Mouse (Mus musculus): Measurements from ENCODE around the gene Fcho2. TPM values are rescaled to one million over a fixed set of nuclear protein-coding genes. Genes with fewer than 3 reads are reported as not detected.

The Fcho2 gene
- polyA plus RNA-seq, 1 experiment: 157 TPM

DNA sequence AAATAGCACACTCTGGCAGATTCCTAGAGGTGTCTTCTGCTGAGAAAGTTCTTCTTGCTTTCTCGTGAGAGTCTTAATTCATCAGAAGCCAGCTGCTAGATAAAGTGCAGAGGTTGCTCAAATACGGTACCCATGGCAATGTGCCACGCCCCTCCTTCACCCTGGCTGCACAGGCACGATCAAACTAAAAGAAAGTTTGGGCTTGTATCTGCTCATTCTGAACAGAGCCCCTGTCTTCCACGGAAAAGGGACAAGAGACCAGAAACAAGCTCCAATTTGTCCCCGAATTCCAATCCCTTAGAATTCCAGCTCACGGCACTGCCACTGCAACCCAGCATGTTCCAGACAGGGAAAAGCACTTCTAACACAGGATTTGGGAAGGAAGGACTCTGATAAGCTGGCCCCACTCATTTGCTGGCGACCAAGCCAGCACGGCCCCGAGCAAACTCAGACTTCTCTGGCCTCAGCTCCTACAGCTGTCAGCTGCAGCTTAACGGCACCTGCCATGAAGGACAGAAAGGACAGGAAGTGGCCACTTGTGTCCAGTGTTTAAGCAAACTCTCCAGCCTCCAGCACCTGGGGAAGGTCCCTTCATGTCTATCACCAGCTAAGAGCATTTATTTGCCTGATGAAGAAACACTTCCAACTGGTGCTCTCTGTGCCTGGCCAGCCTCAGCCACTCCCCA is 125.5 kb downstream of the Fcho2 start:
- H3K4me1 ChIP-seq (ENCODE audit: control insufficient read depth, insufficient read depth, low read length): peaks cover 26% of the 10 kb centered on the region
- H3K27ac ChIP-seq (ENCODE audit: insufficient read depth, low read depth, low read length): no peak overlapping the region
- H3K4me3 ChIP-seq (ENCODE audit: insufficient read depth, low read length): no peak overlapping the region
- TF ChIP-seq POLR2A (IDR thresholded peaks at IDR 0.05; ENCODE audit: borderline replicate concordance, low read depth, low read length): no peak
- TF ChIP-seq CTCF (IDR thresholded peaks at IDR 0.05; ENCODE audit: low read depth, low read length): no peak

DNA sequence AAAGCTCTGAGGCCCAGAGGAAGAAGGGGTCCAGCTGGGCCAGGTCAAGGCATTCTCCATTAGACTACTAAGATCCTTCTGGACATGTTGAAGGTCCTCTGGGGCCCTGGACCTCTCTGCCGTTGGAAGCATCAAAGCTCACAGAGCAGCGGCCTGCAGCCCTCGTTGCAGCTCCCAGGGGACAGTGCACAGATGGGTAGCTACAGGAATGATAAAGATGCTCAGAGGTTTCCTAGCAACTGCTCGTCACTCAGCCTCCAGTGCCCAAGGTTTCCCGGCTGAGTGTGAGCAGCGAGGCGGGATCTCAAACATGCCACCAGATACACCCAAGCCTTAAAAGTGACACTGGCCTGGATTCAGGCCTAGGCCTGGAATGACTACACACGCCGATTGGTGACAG is 127.3 kb downstream of the Fcho2 start:
- Histone ChIP-seq H3K27ac (ENCODE audit: insufficient read depth, low read depth, low read length) (no peak overlapping the region), H3K4me1 (ENCODE audit: control insufficient read depth, insufficient read depth, low read length) (peaks cover 31% of the 10 kb centered on the region)
- no peak for TF ChIP-seq POLR2A (IDR thresholded peaks at IDR 0.05; ENCODE audit: borderline replicate concordance, low read depth, low read length)
- TF ChIP-seq CTCF (IDR thresholded peaks at IDR 0.05; ENCODE audit: low read depth, low read length): no peak

DNA sequence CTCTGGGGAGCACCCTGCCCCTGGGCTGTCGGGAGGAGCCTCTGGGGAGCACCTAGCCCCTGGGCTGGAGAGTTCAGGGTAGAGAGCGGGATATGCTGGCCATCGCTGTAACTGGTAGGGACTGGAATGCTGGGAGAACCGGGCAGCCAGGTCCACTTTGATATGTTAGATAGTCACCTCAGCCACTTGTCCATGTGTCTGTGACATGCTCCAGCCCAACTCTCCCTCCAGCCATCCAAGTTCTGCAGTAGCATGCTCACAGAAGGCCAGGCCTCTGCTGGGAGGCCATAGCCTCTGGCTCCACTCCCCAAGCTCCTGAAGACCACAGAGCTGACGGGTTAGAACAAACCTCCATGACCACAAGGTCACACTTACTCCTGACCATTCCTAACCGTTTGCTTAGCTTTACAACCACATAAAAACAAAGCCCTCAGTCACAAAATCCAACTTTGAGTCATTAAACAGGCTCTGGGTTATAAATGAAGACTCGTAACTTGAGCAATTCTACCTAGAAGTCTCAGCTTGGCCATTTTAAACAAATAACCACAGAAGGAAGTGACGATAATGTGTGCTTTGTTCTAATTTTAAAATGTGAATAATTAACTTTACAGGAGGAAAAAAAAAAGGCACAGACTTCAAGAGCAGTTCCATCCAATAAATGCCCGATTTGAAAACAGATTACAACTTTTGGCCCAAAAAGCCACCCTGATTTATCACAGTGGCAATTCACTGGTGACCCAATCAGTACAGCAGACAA is 130.9 kb downstream of the Fcho2 start:
- peak overlapping the region; percentile 69 for H3K27ac ChIP-seq (ENCODE audit: insufficient read depth, low read depth, low read length)
- no peak for TF ChIP-seq CTCF (IDR thresholded peaks at IDR 0.05; ENCODE audit: low read depth, low read length)
- no peak for TF ChIP-seq POLR2A (IDR thresholded peaks at IDR 0.05; ENCODE audit: borderline replicate concordance, low read depth, low read length)
- peaks cover 15% of the 10 kb centered on the region for H3K4me1 ChIP-seq (ENCODE audit: control insufficient read depth, insufficient read depth, low read length)
- H3K4me3 ChIP-seq (ENCODE audit: insufficient read depth, low read length): no peak overlapping the region

More for the DNA sequence above, 127.3 kb downstream of the Fcho2 start:
- no peak overlapping the region for H3K4me3 ChIP-seq (ENCODE audit: insufficient read depth, low read length)

DNA sequence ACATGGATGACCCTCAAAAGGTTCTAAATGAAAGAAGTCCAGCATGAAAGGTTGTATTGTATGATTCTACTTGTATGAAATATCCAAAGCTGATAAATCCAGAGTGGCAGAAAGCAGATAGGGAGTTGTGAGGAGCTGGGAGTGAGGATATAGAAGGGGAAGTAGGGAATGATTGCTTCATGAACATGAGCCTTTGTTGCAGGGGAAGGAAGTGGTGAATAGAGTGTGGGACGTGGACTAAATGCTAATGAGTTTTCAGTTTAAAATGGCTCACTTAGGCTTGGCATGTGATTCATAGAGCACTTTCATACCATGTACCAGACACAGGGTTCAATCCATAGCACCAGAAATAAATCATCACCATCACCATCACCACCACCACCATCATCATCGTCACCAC is 131.8 kb downstream of the Fcho2 start:
- Histone ChIP-seq H3K27ac (ENCODE audit: insufficient read depth, low read depth, low read length) (peak overlapping the region; percentile 69), H3K4me1 (ENCODE audit: control insufficient read depth, insufficient read depth, low read length) (peaks cover 15% of the 10 kb centered on the region)
- TF ChIP-seq POLR2A (IDR thresholded peaks at IDR 0.05; ENCODE audit: borderline replicate concordance, low read depth, low read length) (no peak), CTCF (IDR thresholded peaks at IDR 0.05; ENCODE audit: low read depth, low read length) (no peak)

DNA sequence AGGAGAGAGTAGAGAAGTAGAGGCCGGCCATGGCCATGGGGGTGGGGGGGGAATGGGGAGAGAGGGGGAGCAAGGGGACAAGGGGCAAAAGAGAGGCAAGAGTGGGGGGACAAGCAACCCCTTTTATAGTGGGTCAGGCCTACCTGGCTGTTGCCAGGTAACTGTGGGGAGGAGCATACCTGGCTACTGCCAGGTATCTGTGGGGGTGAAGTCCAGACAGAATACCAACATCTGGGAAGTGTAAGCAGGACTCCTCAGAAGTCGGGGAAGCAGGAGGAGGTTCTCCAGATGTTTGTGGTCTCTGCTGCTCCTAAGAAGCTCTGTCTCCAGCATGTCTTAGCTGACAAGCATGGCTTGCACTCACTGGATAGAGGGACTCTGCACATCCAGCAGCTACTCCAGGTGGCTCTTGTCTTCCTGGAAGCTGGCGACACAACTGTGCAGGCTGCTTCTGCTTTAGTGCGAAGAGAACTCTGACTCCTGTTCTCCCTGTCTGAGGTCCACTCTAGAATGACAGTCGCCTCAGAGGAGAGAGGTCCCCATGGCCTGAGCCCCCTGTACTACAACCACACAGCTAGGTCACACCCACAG is 134.7 kb downstream of the Fcho2 start:
- no peak for TF ChIP-seq POLR2A (IDR thresholded peaks at IDR 0.05; ENCODE audit: borderline replicate concordance, low read depth, low read length)
- no peak for TF ChIP-seq CTCF (IDR thresholded peaks at IDR 0.05; ENCODE audit: low read depth, low read length)
- H3K27ac ChIP-seq (ENCODE audit: insufficient read depth, low read depth, low read length): no peak overlapping the region
- no peak overlapping the region for H3K4me3 ChIP-seq (ENCODE audit: insufficient read depth, low read length)
- H3K4me1 ChIP-seq (ENCODE audit: control insufficient read depth, insufficient read depth, low read length): peaks cover 15% of the 10 kb centered on the region

More for the DNA sequence above, 131.8 kb downstream of the Fcho2 start:
- H3K4me3 ChIP-seq (ENCODE audit: insufficient read depth, low read length): no peak overlapping the region

DNA sequence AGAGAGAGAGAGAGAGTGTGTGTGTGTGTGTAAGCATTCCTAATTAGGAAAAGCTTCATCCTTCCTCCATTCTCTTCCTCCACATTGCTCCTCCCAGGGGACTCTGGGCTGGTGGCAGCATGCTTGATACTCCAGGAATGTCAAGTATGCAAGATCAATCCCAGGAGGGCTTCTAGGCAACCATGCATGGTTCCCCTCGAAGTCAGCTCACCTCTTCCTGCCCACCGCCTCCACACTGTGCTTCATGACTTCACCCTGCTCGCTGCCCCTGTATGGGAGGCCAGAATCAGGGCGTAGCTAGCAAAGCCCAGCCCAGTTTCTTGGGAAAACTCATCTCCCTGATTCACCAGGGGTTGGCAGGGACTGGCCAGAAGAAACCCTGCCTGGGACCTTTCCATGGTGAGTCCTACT is 135.6 kb downstream of the Fcho2 start:
- TF ChIP-seq POLR2A (IDR thresholded peaks at IDR 0.05; ENCODE audit: borderline replicate concordance, low read depth, low read length): no peak
- TF ChIP-seq CTCF (IDR thresholded peaks at IDR 0.05; ENCODE audit: low read depth, low read length): no peak
- Histone ChIP-seq H3K27ac (ENCODE audit: insufficient read depth, low read depth, low read length) (no peak overlapping the region), H3K4me1 (ENCODE audit: control insufficient read depth, insufficient read depth, low read length) (peaks cover 10% of the 10 kb centered on the region)

DNA sequence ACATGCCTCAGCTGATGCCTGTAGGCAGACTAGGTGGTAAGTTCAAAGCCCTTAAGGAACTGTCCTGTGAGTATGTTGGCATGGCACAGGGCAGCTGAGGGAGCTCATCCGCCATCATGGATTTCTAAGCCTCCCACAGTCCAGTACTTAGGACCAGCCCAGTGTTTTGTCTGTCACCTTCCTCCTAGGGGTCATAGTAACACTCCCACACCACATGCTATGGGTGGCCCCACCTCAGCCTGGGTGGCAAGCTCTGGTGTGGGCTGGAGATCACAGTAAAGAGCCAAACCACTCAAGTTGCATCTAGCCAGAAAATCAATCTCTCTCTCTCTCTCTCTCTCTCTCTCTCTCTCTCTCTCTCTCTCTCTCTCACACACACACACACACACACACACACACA is 136.0 kb downstream of the Fcho2 start:
- no peak overlapping the region for H3K4me3 ChIP-seq (ENCODE audit: insufficient read depth, low read length)
- TF ChIP-seq POLR2A (IDR thresholded peaks at IDR 0.05; ENCODE audit: borderline replicate concordance, low read depth, low read length): no peak
- no peak for TF ChIP-seq CTCF (IDR thresholded peaks at IDR 0.05; ENCODE audit: low read depth, low read length)
- H3K27ac ChIP-seq (ENCODE audit: insufficient read depth, low read depth, low read length): no peak overlapping the region
- peaks cover 7% of the 10 kb centered on the region for H3K4me1 ChIP-seq (ENCODE audit: control insufficient read depth, insufficient read depth, low read length)

More for the DNA sequence above, 135.6 kb downstream of the Fcho2 start:
- no peak overlapping the region for H3K4me3 ChIP-seq (ENCODE audit: insufficient read depth, low read length)

DNA sequence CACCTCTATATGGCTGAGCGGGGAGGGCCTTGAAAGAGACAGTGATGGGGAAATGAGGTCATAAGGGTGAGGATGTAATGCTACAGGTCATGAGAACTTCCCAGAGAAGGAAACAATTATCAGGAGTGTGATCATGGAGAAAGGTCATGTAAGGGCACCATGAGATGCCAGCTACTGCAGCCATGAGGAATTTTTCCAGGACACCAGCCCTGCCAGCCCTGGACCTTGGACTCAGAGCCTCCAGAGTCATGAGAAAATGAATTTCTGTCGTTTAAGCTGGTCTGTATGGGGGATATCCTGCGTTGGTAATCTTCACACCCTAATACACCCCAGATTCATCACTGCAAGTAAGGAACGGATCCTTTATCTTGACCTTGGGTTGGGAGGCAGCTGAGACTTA is 141.3 kb downstream of the Fcho2 start:
- Histone ChIP-seq H3K4me1 (ENCODE audit: control insufficient read depth, insufficient read depth, low read length) (no peaks in the 10 kb centered on the region), H3K4me3 (ENCODE audit: insufficient read depth, low read length) (no peak overlapping the region), H3K27ac (ENCODE audit: insufficient read depth, low read depth, low read length) (no peak overlapping the region)
- TF ChIP-seq POLR2A (IDR thresholded peaks at IDR 0.05; ENCODE audit: borderline replicate concordance, low read depth, low read length): no peak
- TF ChIP-seq CTCF (IDR thresholded peaks at IDR 0.05; ENCODE audit: low read depth, low read length): no peak

Other genes with a start within 250 kb of the Fcho2 start
- not detected in 2 replicates for gene Tmem174, start 178.0 kb downstream of the Fcho2 start, polyA plus RNA-seq (2012; ENCODE audit: insufficient read depth, insufficient read length, missing spikeins)
- gene Tmem171, start 120.6 kb downstream of the Fcho2 start, polyA plus RNA-seq (2012; ENCODE audit: insufficient read depth, insufficient read length, missing spikeins): 16.9 and 17.5 TPM in 2 replicates
- 50.8 and 65.0 TPM in 2 replicates for gene Tnpo1, start 110.9 kb upstream of the Fcho2 start, polyA plus RNA-seq (2012; ENCODE audit: insufficient read depth, insufficient read length, missing spikeins)
- not detected in 2 replicates for gene 1700024P04Rik, start 169.1 kb upstream of the Fcho2 start, polyA plus RNA-seq (2012; ENCODE audit: insufficient read depth, insufficient read length, missing spikeins)

Data from bone marrow macrophage, adult 2 months (primary cell).